Mouse (Mus musculus) retina, postnatal 1 day (tissue): ENCODE data around the gene Ahcyl1.

ENCODE experiments used
- DNase-seq: peaks from one replicate; pipeline ENCODE4 v3.0.0-alpha.2; 2012

Gene Ahcyl1

DNA sequence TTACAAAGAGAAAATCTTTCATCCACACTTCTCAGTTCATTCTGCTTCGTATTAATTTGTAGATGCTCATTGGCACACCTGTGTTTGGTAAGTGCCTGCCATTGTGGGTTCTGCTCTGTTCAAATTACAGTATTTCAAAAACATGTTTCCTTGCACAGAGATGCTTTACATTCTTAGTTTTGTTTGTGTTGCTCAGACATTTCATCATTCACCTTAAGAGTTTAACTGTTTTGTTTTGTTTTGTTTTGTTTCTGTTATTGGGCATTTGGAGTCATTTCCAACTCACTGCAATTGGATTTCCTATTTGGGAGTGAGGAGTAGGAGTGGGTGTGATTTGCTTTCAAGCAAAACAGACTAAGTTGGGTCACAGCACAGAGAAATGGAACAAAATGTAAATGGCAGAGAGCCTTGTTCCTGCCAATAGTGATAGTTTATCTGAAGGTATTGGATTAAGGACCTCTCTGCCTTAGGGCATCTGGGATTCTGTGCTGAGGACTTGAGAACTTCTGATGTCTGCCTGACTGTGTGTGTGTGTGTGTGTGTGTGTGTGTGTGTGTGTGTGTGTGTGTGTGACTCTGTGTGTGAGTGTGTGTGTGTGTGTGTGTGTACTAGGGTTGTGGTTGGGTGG is 5.5 kb upstream of the Ahcyl1 start:
- DNase-seq = no peak

DNA sequence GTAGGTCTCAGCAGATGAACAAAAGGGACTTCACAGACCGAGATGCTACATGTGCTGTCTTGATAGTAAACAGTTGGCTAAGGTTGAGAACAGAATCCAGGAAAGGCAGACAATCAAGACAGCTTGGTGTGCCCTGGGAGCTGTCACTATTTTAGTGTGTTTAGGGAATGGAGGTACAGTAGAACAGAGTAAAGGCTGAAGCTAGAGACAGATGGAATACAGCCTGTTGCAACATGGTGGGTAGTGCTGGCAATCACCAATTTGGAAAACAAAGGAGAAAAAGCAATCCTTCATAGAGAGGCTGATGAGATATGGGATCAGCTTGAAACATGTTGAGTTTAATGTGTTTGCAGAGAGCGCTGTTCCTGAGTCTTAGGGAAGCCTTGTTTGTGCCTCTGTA is 4.3 kb upstream of the Ahcyl1 start:
- DNase-seq = no peak

DNA sequence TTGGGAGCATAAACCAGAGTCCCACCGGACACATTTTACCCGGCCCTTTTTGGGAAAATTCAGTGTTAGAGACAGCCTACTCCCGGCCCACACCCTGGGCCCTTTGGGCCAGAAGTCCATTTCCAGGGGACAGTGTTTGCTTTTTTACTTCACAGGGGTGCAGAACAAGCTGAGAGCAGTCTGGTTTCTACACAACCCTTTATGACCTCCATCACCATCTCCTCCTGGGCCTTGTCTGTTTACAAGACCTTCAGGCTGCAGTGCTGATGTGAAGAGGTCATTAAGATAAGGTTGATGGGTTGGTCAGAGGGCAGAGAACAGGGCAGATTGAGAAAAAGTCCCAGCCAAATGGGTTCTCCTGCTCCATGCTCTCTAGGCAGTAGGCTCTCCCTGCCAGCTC is 550 bp upstream of the Ahcyl1 start:
- no peak for DNase-seq

DNA sequence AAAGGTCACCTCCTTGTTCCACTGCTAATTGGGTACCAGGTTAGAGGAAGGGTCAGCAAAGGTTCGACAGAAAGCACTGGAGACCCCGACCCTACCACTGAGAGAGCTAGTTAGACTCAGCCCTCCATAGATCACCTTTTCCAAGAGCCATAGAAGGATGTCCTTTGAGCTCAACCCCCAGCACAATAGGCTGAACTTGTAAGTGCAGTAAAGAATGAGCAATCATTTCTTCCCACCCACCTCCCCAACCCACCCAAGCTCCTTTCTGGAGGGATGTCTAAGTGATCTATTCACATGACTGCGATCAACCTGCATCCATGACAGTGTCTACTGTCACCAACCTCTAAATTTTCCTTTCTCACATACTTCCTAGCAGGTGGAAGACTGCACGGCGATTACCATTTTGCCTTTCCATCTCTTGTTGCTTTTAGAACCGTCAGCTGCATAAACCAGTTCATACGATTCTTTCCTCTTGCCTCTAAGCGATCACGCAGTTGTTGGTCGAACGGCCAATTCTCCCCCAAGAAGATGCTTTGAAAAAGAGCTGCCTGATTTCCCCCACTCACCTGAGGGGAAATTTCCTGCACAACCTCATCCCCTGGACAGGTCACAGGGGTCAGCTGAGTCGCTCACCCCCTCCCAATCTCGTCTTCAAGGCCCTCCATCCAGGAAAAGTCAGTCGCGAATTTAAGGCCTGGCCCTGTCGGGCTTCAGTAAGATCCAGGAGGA is 977 bp downstream of the Ahcyl1 start:
- DNase-seq = peak; percentile 19

DNA sequence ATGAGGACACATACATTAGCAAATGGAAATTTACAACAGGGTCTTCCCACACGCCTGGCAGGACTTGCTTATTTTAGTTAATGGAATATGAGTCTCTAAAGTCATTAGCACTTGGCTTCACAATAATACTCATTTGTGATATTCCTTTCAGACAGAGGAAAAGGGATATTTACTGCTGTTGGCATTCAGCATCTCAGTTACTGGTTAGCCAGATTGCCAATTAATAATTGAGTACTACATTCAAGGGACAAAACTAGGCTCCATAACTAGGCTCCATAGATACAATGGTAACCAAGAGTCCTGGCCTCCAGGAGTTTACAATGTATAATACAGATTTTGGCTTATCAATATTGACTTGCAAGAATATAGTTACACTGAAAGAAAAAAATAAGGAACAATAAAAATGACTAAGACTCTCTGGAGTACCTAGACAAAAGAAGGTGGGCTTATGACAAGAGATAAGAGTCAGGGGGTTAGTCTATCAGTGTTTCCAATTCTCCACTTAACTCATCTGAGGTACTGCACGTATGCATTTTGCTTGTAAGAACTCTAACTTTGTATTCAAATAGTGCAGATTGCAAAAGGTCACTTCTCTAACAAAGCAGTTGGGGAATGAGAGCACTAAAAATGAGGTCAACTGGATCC is 2.0 kb downstream of the Ahcyl1 start:
- DNase-seq = no peak

DNA sequence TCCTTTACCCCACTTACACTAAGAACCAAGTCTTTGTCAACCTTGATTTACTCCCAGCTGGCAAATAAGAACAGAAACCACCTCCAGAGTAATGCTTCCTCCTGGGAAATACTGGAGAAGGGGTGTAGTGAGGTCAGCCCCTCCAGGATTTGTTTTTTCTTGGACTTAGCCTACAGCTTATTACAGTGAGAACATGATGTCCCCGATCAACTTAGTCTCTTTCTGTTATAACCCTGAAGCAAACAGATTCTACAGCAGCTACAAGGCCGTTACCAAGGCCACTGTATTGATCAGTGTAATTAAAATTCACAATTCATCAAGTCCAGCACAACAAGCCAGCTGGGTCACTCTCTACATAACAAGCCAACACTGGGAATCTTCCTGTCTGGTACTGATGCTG is 6.0 kb downstream of the Ahcyl1 start:
- peak; percentile 4 for DNase-seq

DNA sequence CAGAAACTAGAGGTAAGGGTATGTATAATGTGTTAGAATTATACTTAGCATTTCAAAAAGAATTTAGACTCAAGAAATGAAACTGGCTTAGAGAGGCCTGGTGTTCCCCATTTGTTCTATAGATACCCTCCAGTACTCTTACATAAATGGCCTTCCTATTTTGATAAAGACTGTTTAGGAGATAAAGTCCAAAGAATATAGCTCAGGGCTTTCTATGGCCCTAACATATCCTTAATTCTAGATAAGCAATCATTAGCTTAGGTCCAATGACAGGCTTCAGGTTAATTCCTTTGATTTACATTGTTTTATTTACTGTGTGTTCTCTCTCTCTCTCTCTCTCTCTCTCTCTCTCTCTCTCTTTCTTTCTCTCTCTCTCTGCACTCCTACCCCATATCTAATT is 7.1 kb downstream of the Ahcyl1 start:
- DNase-seq = no peak

DNA sequence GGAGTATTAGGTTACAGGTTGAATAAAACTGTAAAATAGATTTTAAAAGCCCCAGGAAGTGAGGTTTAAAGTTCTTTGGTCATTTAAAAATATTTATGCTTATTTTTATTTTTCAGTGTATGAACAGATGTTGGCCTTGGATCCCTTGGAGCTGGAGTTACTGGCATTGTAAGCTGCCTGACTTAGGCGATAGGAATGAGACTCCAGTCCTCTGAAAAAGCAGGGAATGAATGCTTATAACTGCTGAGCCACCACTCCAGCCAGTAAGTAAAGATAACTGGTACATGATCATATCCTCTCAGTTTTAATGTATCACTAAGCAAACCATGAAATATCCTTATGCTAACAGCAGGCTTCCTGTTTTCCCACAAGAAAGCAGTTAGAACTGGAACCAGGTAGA is 8.1 kb downstream of the Ahcyl1 start:
- no peak for DNase-seq

DNA sequence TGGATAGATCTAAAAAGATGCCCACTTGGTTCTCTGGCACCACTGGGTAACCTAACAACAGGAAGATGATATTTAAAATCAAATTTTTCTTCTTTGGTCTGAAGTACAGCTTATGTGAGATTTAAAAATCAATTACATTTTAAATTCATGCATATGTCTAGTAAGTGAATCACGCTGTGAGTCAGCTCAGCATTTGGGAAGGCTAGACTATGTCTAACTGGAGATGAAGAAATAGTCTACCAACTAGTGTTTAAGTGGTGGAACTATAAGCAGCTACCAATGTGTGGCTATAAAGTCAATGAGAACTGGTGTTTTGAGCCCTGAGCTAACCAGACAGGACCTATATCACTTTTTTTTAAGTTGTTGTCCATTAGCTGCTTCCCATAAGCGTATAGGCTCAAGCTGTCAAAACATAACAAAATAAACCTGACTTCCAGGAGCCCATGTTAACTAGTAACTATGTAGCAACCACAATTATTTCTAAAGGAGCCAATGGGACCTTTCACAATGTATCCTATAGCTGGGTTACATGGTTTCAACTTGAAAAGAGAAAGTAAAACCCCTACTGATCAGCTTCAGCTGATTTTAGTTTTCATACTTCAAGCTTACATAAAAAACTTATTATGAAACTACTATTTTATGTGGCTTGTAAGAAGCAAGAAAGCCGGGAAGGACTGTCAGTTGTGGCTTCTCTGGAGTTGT is 9.9 kb downstream of the Ahcyl1 start:
- DNase-seq = no peak

DNA sequence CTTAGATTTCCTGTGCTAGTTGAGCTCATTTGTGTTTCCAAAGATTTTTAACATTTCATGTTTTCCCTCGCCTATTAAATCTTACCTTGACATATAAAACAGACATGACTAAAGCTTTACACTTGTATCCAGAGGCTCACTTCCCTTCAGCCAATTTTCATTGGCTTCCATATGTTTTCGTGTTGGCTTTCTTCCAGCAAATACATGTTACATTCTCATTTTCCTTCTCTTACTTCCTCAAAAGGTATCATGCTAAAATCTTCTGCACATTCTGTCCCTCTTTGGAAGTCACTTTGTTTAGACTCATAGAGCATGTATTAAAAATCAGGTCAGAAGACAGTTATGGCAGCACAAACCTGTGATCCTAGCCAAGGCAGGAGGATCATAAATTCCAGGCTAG is 10.7 kb downstream of the Ahcyl1 start:
- no peak for DNase-seq

DNA sequence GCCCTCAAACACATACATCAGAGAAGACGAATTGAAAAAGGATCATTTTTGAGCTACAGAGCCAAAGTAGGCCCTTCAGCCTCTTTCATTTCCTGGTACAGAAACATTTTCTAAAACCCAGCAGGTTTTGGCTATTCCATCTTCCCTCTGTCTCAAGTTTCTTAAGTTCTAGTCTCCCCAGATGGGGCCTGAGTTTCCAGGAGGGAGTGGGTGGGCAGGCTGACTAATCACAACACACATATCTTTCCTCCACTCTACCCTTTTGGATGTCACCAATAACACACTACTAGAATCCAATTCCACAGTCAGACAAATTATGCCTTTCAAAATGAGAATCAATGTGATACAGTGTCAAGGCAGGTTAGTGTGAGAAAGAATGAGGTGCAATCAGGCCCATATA is 12.8 kb downstream of the Ahcyl1 start:
- DNase-seq = no peak

DNA sequence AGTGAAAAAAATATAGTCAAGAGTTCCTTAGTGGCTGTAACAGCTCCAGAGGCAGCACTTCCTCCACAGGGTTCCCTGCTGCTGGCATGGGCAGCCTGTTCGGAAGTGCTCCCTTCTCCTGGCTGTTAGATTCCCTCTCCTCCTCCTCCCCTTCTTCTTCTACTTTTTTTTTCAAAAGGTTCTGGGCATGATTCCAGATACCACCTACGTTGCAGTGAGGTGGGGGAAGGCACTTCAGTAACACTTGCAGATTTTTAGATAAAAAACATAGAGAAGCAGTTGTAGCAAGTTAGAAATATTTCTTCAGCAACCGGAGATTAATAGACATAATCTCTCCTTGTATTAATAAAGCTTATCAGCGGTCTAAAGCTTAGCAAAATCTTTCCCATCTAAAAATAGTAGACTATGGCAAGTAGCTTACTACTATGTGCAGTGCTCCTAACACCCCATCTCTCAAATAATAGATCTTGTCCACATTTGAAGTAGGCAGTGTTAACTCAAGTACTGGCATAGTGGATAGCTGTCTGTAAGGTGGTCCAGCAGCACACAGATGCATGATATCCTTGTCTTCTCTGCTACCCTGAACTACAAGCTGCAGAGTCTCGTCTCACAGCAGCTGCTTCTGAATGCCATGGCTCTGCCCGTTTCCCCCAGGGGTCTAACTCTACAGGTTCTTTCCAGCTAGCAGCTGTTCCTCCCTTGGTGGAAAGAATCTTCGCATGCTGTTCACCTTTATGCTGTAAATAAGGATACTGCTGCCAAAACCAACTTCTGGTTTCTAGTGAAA is 15.4 kb downstream of the Ahcyl1 start:
- peak; percentile 54 for DNase-seq

DNA sequence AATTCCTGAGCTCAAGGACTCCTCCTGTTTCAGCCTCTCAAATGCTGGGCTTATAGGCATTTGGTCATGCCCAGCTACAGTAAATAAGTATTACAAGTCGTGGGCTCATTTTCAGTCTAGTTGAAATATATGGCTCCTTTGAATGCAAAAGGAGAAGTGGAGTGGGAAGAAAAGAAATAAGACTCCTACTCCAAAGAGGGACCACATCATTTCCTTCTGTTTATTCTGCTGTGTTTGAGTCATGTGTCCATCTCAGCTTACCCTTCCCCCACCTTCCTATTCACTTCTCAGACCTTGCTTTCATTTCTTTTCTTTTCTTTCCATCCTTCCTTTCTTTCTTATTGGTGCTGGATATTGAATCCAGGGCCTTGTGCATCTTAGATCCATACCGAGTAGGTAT is 24.9 kb downstream of the Ahcyl1 start:
- no peak for DNase-seq

DNA sequence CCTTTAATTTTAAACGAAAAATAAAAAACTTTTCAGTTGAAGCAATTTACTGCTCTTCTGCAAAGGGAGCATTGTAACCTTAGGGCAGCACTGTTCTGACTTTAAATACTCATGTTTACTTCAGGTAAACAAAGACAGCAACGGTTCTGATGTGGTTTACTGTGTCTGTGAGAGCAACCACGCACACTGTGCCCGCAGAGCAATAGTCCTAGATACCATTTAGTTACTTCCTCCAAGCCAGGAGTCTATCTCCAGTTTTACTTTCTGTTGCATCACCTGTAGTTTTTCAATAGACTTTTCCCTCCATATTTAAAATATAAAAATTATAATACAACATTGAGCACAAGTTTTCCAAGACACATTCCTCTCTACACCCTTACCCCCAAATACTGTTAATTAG is 25.9 kb downstream of the Ahcyl1 start:
- no peak for DNase-seq

DNA sequence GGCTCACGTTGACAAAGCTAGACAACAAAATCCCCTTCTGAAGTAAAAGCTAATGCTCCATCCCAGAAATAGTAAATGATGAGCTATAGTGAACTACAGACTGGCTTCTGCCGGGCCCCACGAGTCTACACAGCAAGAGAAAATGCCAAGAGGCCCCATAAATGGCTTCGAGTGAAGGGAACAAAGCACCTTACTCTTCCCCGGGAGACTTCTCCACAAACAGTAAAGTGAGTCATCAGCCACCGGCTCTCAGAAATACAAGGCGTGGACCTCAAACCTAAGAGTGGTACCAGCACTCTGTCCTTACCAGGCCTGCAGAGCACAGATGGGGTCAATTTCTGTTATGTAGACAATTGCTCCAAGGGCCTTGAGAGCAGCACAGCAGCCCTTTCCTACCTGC is 27.6 kb downstream of the Ahcyl1 start:
- DNase-seq = no peak

DNA sequence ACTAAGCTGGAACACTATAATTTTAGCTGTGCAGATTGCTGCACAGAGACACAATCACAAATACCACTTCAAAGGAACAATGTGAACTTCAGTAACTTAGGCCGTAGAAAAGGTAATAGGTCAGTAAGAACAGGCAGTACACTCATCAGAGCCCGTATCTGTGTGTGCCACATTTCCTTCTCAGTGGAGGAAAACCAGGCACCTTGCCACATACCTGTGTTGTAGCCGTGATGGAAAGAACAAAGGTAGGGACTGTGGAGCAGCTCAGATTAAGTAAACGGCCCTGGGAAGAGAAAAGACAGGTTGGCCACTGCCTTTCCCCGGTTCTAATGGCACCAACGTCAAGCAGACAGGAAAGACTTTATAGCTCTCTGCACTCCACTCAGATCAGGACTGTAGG is 28.9 kb downstream of the Ahcyl1 start:
- DNase-seq = no peak

DNA sequence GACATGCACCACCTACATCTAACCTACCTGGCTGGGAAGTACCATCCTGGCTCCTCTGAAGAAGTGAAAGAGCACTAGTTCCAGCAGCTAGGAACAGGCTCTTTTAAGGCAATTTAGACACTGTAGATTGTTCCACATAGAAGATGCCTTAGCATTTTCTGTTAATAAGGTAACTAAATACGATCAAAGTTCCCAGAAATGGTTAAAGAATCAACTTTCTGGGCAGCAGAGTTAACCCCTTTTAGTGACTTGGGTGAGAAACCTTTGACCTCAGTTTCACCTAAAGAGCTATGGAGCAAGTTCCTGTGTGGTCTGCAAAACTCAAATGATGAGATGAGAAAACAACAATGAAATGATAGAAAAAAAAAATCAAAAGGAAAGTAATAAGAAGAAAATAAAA is 31.7 kb downstream of the Ahcyl1 start:
- DNase-seq = no peak

DNA sequence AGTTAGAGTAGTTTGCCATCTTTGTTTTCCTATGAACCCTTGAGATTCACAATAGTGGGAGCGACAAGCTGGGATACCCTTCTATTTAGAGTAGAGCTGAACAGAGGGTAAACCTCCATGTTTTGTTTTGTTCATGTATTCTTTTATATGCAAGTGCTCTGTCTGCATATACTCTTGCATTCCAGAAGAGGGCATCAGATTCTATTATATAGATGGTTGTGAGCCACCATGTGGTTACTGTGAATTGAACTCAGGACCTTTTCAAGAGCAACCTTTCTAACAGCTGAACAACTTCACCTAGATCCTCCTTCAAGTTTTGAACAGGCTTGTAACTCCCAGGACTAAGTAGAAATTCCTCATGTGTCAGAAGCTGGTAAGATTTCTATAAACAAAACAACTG is 37.4 kb downstream of the Ahcyl1 start:
- no peak for DNase-seq

DNA sequence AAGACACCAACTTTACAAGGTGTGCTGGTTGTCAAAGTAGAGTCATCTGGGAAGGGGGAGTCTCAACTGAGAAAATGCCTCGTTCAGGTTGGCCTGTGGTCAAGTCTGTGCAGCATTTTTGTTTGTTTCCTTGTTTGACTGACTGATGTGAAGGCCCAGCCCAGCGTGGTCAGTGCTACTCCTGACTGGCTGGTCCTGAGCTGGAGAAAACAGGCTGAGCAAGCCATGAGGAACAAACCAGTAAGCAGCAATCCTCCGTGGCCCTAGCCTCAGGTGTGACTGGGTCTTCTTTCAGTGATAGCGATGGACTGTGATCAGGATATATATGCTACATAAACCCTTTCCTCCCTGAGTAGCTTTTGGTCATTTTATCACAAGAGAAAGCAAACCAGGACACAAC is 39.5 kb downstream of the Ahcyl1 start:
- DNase-seq = no peak

DNA sequence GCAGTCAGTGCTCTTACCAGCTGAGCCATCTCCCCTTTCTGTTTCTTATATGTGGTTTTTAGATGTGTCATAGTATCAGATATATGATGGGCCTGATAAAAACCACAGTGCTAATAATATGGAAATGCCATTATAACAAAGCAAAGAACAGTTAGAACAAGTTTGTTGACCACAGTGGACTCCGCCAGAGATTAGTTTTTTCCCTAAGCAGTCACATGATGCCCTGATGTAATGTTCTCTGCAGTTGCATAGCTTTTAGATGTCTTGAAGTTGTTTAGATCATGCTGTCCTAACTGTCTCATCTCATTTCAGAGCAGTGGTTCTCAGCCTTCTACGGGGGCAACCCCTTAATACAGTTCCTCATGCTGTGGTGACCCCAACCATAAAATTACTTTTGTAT is 40.2 kb downstream of the Ahcyl1 start:
- DNase-seq = no peak

DNA sequence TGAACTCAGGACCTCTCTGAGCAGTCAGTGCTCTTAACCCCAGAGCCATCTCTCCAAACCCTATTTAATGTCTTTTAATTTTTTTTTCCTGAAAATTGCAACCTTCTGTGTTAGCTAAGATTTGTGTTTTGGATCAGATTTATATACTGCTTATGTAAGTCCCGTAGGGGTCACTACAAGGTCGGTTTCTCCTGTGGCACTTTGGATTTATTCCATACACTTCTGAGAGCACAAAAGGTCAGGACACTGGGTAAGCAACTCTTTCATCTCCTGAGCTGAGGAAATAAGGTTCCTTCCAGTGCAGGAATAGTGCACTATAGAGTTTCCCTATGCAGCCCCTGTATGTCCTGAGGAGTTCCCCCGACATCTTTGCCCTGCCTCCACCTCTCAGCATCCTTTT is 40.9 kb downstream of the Ahcyl1 start:
- no peak for DNase-seq

DNA sequence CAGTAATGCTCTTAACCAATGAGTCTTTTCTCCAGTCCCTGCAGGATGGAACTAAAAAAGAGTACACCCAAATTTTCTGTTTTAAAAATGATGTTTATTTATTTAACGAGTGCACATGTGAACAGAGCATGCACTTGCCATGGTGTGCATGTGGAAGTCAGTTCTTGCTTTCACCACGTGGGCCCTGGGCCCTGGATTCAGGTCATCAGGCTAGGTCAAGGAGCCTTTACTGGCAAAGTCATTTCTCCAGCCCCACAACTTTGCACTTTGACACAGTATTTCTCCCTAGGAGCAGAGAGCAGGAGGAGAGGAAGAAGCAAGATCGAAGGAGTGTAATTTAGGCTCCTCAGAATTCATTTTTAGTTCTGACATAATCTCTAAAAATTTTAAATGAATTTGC is 41.5 kb downstream of the Ahcyl1 start:
- DNase-seq = no peak

DNA sequence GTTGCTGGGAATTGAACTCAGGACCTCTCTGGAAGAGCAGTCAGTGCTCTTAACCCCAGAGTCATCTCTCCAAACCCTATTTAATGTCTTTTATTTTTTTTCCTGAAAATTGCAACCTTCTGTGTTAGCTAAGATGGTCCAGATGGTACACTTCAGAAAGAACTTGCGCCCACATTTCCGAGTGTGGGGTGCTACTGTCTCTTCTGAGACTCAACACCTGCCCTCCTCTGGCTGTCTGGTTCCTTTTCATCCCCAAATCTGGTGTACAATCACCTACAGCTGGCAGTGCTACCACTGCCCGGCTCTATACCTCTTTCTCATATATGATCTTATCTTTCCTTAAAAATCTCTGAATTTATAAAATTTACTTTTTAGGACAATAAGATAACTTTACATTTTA is 43.4 kb downstream of the Ahcyl1 start:
- no peak for DNase-seq
